Mouse (Mus musculus): Measurements from ENCODE around the gene Elf4.

- TF ChIP-seq POLR2A (IDR thresholded peaks at IDR 0.05; ENCODE audit: insufficient read depth, low read depth, low read length) (no peak), CTCF (IDR thresholded peaks at IDR 0.05; ENCODE audit: insufficient read depth, low read depth, low read length) (no peak)
Observed at GRCm38 (mm10) chrX:48434251-48434650, 28.7 kb downstream of the Elf4 start.

Data from olfactory bulb, adult 2 months (tissue).